Mouse (Mus musculus): ENCODE measurements at regions not wholly inside any gene's neighbourhood (a gene's known extent, or its start where the extent isn't known, plus 50 kb on each side); places are given as distances from the start of the nearest gene placed in this dataset.
A peak's percentile ranks its signal among the peaks of the same experiment; 100 is the strongest.

DNA sequence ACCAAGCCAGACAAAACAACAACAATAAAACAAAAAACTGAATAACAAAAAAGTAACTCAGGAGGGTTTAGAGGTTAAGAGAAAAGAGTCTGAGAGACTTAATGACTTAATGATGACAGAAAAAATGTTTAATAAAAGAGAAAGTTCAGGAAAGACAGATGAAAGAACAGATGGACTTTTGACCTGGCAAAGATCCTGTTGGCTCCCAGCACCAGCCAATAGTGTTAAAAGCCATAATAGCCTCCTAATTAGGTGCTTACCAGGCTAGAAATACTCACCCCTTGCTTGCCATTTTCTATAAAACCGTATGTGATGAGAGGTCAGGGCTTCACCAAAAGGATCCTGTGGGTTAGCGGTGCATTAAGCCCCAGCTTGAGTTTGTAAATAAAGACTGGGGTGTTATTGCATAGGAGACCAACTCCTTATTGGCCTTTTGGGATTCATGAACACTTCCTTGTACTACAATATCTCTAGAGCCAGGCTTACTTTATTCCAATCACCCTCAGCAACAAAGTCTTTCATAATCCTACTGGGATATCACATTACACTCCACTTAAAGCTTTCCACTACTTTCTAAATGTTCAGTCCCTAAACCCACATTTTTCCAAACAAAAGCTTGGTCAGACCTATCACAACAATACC, 282.1 kb upstream of the Rasa1 start:
- DNase-seq (ENCODE audit: low read depth, low spot score), result no peak

- peak; percentile 16 for DNase-seq (ENCODE audit: low read depth, low spot score)
Observed at GRCm38 (mm10) chr13:85557821-85558220, 268.9 kb upstream of the Rasa1 start.

DNA sequence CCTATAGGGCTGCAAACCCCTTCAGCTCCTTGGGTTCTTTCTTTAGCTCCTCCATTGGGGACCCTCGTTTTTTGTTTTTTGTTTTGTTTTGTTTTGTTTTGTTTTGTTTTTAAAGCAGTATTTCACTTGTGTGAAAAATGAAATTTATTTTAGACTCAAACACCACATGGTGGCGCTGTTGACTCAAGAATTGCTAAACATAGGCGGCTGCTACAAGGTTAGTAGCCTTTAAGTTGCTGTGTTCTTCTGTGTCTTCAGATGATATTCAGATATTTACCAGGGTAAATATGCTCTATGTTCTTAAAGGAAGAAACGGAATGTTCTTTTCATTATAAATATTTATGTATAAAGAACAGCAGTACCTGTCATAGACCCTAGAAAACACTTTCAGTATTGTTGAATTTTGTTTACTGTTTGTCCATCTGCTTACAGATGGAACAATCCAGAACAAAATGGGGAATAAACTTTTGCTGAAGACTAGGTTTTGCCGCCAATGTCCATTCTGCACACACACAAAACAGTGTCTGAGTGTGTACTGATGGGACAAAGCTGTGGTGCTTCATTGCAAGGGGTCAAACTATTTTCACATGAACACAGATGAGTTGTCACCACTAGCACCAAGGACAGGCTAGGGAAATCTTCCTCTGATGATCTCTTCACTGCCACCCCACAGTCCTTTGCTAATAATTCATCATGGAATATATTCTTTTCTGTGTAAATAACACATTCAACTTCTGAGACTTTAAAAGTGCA, 267.3 kb upstream of the Rasa1 start:
- DNase-seq (ENCODE audit: low read depth, low spot score), result peak; percentile 40

DNA sequence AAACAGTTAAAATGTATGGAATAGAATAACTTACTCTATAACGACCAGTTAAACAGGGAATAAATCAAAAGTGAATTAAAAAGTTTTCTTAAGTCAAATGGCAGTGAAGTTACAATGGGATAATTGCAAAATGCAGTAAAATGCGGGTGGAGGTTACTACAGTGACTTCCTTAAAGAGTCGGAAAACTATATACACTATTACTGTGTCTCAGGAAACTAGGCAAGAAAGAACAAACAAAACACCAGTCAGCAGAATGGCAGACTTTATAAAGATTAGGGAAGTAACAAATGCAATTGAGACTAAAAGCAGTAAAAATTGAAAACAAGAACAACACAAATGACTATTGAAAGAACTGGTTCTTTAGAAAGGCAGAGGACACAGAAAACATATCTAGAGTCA, 264.1 kb upstream of the Rasa1 start:
- DNase-seq (ENCODE audit: low read depth, low spot score), result no peak

DNA sequence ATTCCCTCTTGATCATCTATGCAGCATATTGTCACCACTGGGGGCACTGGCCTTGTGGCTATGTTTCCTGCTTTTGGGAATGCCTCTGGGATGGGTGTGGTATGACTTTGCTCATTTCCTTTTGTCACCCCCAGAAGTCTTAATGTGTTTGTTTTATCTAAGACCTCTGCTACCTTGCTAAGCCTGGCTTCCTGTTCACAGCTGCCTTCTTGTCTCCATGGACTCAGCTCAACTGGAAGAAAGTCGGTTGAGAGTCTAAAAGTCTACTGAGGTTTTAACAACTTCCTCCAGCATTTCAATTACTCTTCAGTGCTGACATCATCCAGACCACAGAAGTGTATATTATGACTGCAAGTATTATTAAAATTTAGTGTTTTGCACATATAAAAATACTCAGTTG, 220.7 kb upstream of the Rasa1 start:
- DNase-seq (ENCODE audit: low read depth, low spot score), result no peak

DNA sequence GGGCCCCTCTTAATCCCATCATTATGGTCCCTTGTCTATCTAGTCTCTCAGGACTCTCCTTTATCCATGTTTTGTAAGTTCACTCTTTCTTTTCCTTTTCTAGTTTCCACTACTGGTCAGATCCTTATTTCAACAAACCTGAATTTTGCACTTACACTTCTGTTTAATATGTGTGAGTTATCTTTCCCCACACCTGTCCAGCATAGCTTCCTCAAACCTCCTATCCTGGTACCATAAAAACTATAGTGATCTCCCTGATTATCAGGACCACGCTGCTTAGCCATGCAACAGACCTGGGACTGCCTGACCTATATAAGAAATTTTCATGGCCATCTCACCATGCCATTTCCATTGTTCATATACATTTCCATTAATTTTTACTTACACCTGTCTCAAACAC, 219.6 kb upstream of the Rasa1 start:
- no peak for DNase-seq (ENCODE audit: low read depth, low spot score)

DNA sequence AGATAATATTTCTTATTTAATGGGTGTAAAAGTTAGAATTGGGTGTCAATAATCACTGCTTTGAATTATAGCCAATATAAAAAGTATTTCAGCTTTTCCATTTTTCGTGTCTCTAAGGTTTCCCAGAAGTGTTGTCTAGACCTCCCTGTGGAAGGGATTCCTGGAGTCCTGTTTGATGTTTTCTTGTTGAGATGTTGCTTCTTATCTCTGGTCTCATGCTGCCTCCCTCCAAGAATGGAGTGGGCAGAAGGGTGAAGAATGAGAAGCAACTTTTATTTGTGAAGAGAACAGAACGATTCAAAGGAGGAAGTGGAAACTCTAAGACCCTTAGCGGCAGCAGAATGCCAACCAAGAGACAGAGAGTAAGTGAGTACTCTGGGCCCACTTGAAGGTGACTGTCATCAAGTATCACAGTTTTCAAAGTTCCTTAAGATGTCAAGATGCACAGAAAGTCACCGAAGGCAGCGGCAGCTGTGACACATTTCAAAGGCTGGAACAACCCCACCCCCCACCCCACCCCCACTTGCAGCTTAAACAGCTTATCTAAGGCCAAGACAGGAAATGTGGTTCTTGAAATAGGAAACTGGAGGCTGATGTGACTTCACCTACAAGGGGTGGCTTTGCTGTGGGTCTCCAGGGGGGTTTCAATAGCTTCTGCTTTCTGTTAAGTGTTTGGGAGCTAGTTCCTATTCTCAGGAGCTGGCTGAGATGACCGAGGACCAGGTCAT, 218.6 kb upstream of the Rasa1 start:
- DNase-seq (ENCODE audit: low read depth, low spot score), result no peak

DNA sequence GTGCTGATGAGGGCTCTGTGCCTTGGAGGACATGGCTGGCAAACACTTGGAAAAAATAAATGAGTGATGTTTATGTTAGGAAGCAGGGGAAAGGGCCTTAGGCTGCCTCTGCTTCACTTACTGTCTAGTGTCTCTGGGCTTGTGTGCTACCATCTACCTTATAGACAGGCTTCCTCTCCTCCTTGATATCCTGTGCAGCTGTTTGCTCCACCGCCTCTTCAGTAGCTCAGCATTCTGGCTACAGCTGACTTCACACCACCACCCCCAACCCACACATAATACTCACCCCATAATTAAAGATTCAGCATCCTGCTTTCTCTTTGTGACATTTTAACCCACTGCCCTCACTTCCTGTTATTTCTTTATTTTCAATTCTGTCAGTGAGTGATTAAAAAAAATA, 217.9 kb upstream of the Rasa1 start:
- peak; percentile 4 for DNase-seq (ENCODE audit: low read depth, low spot score)

GRCm38 (mm10) chr13:85506030-85506429, 217.1 kb upstream of the Rasa1 start:
- DNase-seq (ENCODE audit: low read depth, low spot score), result no peak

DNA sequence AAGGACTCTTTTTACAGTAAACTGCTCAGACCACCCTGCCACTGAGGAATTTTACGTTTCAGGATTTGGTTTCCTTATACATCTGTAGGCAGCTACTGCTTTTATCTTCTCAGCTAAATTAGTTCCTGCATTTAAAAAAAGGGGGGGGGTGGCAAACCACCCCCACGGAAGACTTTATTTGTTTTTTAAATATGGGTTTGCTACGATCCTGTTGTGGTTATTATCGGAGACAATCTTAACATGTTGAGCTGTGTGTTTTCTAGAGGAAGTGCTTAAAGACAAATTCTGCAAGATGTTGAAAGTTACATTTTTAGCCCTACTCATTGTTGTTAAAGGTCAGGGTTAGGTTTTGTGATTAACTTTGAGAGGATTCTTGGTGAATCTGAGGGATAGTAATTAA, 216.1 kb upstream of the Rasa1 start:
- peak; percentile 2 for DNase-seq (ENCODE audit: low read depth, low spot score)

GRCm38 (mm10) chr13:85504001-85504400, 215.1 kb upstream of the Rasa1 start:
- no peak for DNase-seq (ENCODE audit: low read depth, low spot score)

DNA sequence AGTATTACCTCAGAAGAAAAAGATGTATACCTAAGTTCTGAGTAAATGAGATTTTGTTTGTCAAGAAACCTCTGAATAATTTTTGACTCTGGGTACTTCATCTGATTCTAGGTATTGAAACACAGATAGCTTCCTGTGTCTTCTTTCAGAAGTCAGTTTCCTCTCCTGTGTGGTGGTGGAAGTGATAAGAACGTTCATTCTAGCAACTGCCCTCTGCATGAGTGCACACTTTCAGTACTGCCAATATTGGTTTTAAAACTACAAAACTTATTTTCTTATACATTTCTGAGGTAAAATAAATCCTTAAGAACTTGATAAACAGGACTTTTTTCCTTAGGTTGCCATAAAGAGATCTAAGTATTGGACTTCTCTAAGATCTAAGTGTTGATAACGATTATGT, 209.8 kb upstream of the Rasa1 start:
- no peak for DNase-seq (ENCODE audit: low read depth, low spot score)

- no peak for DNase-seq (ENCODE audit: low read depth, low spot score)
Observed at GRCm38 (mm10) chr13:85484790-85485189, 195.9 kb upstream of the Rasa1 start.

GRCm38 (mm10) chr13:85483348-85483747, 194.4 kb upstream of the Rasa1 start:
- DNase-seq (ENCODE audit: low read depth, low spot score), result no peak

- no peak for DNase-seq (ENCODE audit: low read depth, low spot score)
Observed at GRCm38 (mm10) chr13:85479405-85479804, 190.5 kb upstream of the Rasa1 start.

DNA sequence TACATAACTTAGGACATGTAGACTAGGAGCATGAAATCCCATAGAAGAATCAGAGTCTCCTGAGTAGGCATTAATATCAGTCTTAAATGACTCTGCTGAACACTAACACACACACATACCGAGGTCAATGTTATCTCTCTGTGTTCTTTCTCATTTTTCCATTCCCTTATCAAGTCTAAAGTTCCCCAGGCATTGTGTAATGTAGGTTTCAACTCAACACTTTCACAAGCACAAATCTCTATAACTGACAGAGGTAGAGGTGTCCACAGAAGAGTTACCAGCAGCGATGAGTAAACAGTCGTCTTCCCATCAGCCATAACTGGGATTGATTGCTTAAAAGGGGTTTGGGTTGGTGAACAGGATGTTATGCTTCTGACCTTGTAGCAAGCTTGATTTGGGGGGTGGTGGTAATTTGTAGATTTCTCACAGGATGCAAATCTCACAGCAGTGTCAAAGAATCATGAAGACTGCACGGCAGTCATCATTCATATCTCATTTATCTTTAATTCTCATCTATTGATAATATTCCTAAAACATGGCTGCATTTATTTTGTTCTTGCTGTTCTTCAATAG, 187.4 kb upstream of the Rasa1 start:
- DNase-seq (ENCODE audit: low read depth, low spot score), result no peak

- DNase-seq (ENCODE audit: low read depth, low spot score), result peak; percentile 2
Observed at GRCm38 (mm10) chr13:85471340-85471739, 182.4 kb upstream of the Rasa1 start.

GRCm38 (mm10) chr13:85459387-85459786, 170.5 kb upstream of the Rasa1 start:
- no peak for DNase-seq (ENCODE audit: low read depth, low spot score)

DNA sequence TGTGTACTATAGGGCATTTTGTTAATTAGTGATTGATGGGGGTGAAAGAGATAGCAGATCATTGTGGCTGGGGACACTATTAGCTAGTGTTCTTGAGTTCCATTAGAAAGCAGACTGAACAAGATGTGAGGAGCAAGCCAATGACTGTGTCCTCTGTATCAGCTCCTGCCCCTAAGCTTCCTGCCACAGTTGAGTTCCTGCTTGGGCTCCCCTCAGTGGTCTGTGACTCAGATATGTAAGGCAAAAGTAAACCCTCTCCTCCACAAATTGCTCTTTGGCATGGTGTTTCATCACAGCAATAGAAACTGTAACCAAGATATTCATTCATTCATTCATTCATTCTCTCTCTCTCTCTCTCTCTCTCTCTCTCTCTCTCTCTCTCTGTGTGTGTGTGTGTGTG, 169.7 kb upstream of the Rasa1 start:
- DNase-seq (ENCODE audit: low read depth, low spot score), result no peak

DNA sequence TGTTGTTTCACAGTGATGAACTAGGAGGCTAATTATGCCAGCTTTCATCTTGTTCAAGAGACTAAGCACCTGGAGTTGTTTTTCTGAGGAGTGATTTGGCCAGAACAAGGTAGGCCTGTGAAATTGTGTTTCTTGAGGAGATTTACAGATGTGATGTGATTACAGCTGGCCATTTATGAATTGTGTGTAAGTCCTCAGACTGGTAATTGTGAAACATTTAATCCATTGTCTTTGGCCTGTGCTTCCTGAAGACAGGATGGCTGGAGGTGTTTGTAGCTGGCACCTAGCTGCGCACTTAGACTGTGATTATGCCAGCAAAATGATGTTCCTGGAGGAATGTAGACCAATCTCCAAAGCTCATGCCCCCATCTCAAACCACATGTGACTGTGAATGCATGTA, 150.7 kb upstream of the Rasa1 start:
- DNase-seq (ENCODE audit: low read depth, low spot score), result no peak

- peak; percentile 59 for DNase-seq (ENCODE audit: low read depth, low spot score)
Observed at GRCm38 (mm10) chr13:85437875-85438274, 148.9 kb upstream of the Rasa1 start.

- DNase-seq (ENCODE audit: low read depth, low spot score), result peak; percentile 54
Observed at GRCm38 (mm10) chr13:85437009-85437408, 148.1 kb upstream of the Rasa1 start.
